ENCODE assay signal across 9 mouse cellular contexts in the genomic region with DNA sequence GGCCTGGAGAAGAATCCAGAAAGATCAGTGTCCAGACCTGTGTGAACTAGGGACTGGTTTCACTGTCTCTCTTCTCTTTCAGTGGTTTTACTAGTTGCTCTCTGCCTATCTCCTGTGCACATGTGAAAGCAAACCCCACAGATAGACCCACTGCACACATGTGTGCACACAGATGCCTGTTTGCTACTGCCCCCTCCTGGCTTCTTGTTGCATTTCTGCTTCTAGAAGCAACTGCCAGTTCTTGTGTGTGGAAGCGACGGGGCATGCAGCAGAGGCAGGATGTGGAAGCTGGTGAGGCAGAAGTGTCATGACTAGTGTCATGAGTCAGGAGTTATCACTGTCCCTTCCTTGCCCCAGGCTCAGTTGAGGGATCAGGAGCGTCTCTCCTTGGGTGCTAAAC. TPM values are rescaled to one million over a fixed set of nuclear protein-coding genes. Genes with fewer than 3 reads are reported as not detected.
DNase-seq lines count a peak whose midpoint lies in the region; ATAC-seq and TF ChIP-seq lines count a peak whose summit lies in the region.
"Had no signal": no experiment of that assay in that cellular context is flagged by ENCODE, and none has a peak within 500 bp of the region (broad histone marks: within the 10 kb centered on the region; RNA-seq: fewer than 3 reads in every experiment).

No protein-coding gene starts in this region.

- peaks cover 36% of the 10 kb centered on the region for H3K36me3 ChIP-seq in midbrain, embryonic 14.5 days (ENCODE audit: control insufficient read depth, insufficient read depth, low read length)
- no peaks in the 10 kb centered on the region for H3K36me3 ChIP-seq in midbrain, embryonic 15.5 days (replicated peaks)
- no peaks in the 10 kb centered on the region for H3K36me3 ChIP-seq in liver, adult 2 months (ENCODE audit: control insufficient read depth, insufficient read depth, low read length)

- ATAC-seq in frontal cortex, adult (ENCODE audit: low TSS enrichment), result peak; percentile 66
- no peak for ATAC-seq in midbrain, embryonic 14.5 days (ENCODE audit: low FRiP score, low TSS enrichment)
- no peak for ATAC-seq in midbrain, embryonic 15.5 days (replicated peaks)

- no peak overlapping the region for H3K9ac ChIP-seq in midbrain, embryonic 14.5 days (replicated peaks; ENCODE audit: low read length)
- H3K9ac ChIP-seq in midbrain, embryonic 15.5 days, result no peak overlapping the region
- H3K9ac ChIP-seq in liver, adult 2 months (ENCODE audit: low read depth, low read length), result no peak overlapping the region
- H3K9ac ChIP-seq: midbrain, embryonic 12.5 days had no signal

- no peak overlapping the region for H3K4me3 ChIP-seq in midbrain, embryonic 14.5 days (replicated peaks; ENCODE audit: low read depth, low read length)
- no peak overlapping the region for H3K4me3 ChIP-seq in midbrain, embryonic 15.5 days
- no peak overlapping the region for H3K4me3 ChIP-seq in liver, adult 2 months (ENCODE audit: insufficient read depth, low read depth, low read length)
- H3K4me3 ChIP-seq: midbrain, embryonic 12.5 days had no signal

- TF ChIP-seq POLR2A in liver, adult 2 months (IDR thresholded peaks at IDR 0.05; ENCODE audit: extremely low read depth, insufficient read depth, low read length), result no peak

- no peak for DNase-seq in frontal cortex, postnatal 10 days (ENCODE audit: low spot score in 2 of 2)
- DNase-seq in midbrain, embryonic 14.5 days, result peak; percentile 65
- peak; percentile 64 for DNase-seq in c-Kit-positive CD71-positive TER-119-negative erythroid progenitor cells, embryonic 14.5 days (ENCODE audit: low read depth)
- DNase-seq in liver, adult 2 months (ENCODE audit: extremely low read depth, low read depth, low spot score), result peak; percentile 45
- peak; percentile 74 to 88 for DNase-seq in spleen, postnatal 4 days (ENCODE audit: low spot score in 2 of 2)
- DNase-seq in layer of hippocampus, adult 8-10 months (ENCODE audit: low spot score in 2 of 2), result no peak

- no peak overlapping the region for H3K4me2 ChIP-seq in midbrain, embryonic 14.5 days (ENCODE audit: low read length)
- no peak overlapping the region for H3K4me2 ChIP-seq in midbrain, embryonic 15.5 days
- H3K4me2 ChIP-seq: midbrain, embryonic 12.5 days had no signal

- TF ChIP-seq CTCF in liver, adult 2 months (IDR thresholded peaks at IDR 0.05; ENCODE audit: low read depth, low read length), result peak; percentile 67

- no peaks in the 10 kb centered on the region for H3K27me3 ChIP-seq in midbrain, embryonic 14.5 days (ENCODE audit: control insufficient read depth, insufficient read depth, low read length)
- no peaks in the 10 kb centered on the region for H3K27me3 ChIP-seq in midbrain, embryonic 15.5 days (replicated peaks)
- no peaks in the 10 kb centered on the region for H3K27me3 ChIP-seq in liver, adult 2 months (ENCODE audit: control insufficient read depth, insufficient read depth, low read length)
- H3K27me3 ChIP-seq: midbrain, embryonic 12.5 days had no signal

- H3K27ac ChIP-seq in midbrain, embryonic 14.5 days (replicated peaks; ENCODE audit: low read depth, low read length), result no peak overlapping the region
- no peak overlapping the region for H3K27ac ChIP-seq in midbrain, embryonic 15.5 days
- no peak overlapping the region for H3K27ac ChIP-seq in liver, adult 2 months (replicated peaks; ENCODE audit: insufficient read depth, low read depth, low read length)
- H3K27ac ChIP-seq: midbrain, embryonic 12.5 days had no signal

- 64% methylated on average over 3 of the region's 3 CpGs for WGBS in midbrain, embryonic 14.5 days
- 69% methylated on average over 3 of the region's 3 CpGs for WGBS in midbrain, embryonic 15.5 days
- 34% methylated on average over 3 of the region's 3 CpGs for WGBS in liver, adult 2 months

- H3K4me1 ChIP-seq in midbrain, embryonic 14.5 days (ENCODE audit: control insufficient read depth, insufficient read depth, low read length), result no peaks in the 10 kb centered on the region
- H3K4me1 ChIP-seq in midbrain, embryonic 15.5 days, result no peaks in the 10 kb centered on the region
- H3K4me1 ChIP-seq in liver, adult 2 months (ENCODE audit: control insufficient read depth, insufficient read depth, low read length), result no peaks in the 10 kb centered on the region
- H3K4me1 ChIP-seq: midbrain, embryonic 12.5 days had no signal

- H3K9me3 ChIP-seq in midbrain, embryonic 14.5 days (ENCODE audit: control insufficient read depth, low read length), result no peaks in the 10 kb centered on the region
- no peaks in the 10 kb centered on the region for H3K9me3 ChIP-seq in midbrain, embryonic 15.5 days
- H3K9me3 ChIP-seq: midbrain, embryonic 12.5 days had no signal

- no peaks in the 10 kb centered on the region for H3K79me2 ChIP-seq in liver, adult 2 months (ENCODE audit: control insufficient read depth, insufficient read depth, low read length)

RNA-seq across cellular contexts. Expression of a gene that starts 9.6 kb away (rescaled TPM):
- polyA plus RNA-seq in midbrain, embryonic 14.5 days (2014; fragmentation: Nextera tagmentation; extraction: Ambion mirVana), result not detected in 2 replicates
- polyA plus RNA-seq in midbrain, embryonic 15.5 days (2015; fragmentation: Nextera tagmentation; extraction: Ambion mirVana), result not detected in 2 replicates
- total RNA-seq in liver, adult 2 months (2014; rRNA removed), result 27.0 and 55.0 TPM in 2 replicates
- 66.8 and 86.8 TPM in 2 replicates for polyA plus RNA-seq in liver, adult 2 months (2012; rRNA removed)
- not detected for total RNA-seq in layer of hippocampus, adult 8-10 months (2022)
- polyA plus RNA-seq: midbrain, embryonic 12.5 days had no signal

RNA-seq across cellular contexts. Expression of a gene that starts 15.9 kb away (rescaled TPM):
- not detected in 2 replicates for polyA plus RNA-seq in midbrain, embryonic 14.5 days (2014; fragmentation: Nextera tagmentation; extraction: Ambion mirVana)
- not detected in 2 replicates for polyA plus RNA-seq in midbrain, embryonic 15.5 days (2015; fragmentation: Nextera tagmentation; extraction: Ambion mirVana)
- 1.1 and 14.1 TPM in 2 replicates for total RNA-seq in liver, adult 2 months (2014; rRNA removed)
- 7.3 and 11.4 TPM in 2 replicates for polyA plus RNA-seq in liver, adult 2 months (2012; rRNA removed)
- not detected for total RNA-seq in layer of hippocampus, adult 8-10 months (2022)
- polyA plus RNA-seq: midbrain, embryonic 12.5 days had no signal

RNA-seq across cellular contexts. Expression of a gene that starts 27.5 kb away (rescaled TPM):
- not detected in 2 replicates for polyA plus RNA-seq in midbrain, embryonic 14.5 days (2014; fragmentation: Nextera tagmentation; extraction: Ambion mirVana)
- not detected in 2 replicates for polyA plus RNA-seq in midbrain, embryonic 15.5 days (2015; fragmentation: Nextera tagmentation; extraction: Ambion mirVana)
- total RNA-seq in liver, adult 2 months (2014; rRNA removed), result 1,235 and 2,595 TPM in 2 replicates
- polyA plus RNA-seq in liver, adult 2 months (2012; rRNA removed), result 676 and 691 TPM in 2 replicates
- total RNA-seq in layer of hippocampus, adult 8-10 months (2022), result not detected
- polyA plus RNA-seq: midbrain, embryonic 12.5 days had no signal

RNA-seq across cellular contexts. Expression of a gene that starts 31.3 kb away (rescaled TPM):
- polyA plus RNA-seq in midbrain, embryonic 14.5 days (2014; fragmentation: Nextera tagmentation; extraction: Ambion mirVana), result 3.0 and 6.1 TPM in 2 replicates
- polyA plus RNA-seq in midbrain, embryonic 15.5 days (2015; fragmentation: Nextera tagmentation; extraction: Ambion mirVana), result 7.0 and 7.7 TPM in 2 replicates
- 1.0 and 1.4 TPM in 2 replicates for total RNA-seq in liver, adult 2 months (2014; rRNA removed)
- 1.1 and 1.6 TPM in 2 replicates for polyA plus RNA-seq in liver, adult 2 months (2012; rRNA removed)
- total RNA-seq in layer of hippocampus, adult 8-10 months (2022), result 1 to 10 TPM; 3.0 to 7.6 (median 5.2) TPM

Comparison
In these comparisons a context has a peak if more than half of its experiments do, and no peak if none do; other contexts are left out.
1. DNase-seq: peak in midbrain, embryonic 14.5 days (single experiment), c-Kit-positive CD71-positive TER-119-negative erythroid progenitor cells, embryonic 14.5 days (single experiment), liver, adult 2 months (single experiment) and spleen, postnatal 4 days (2 of 2); none in frontal cortex, postnatal 10 days (0 of 2) and layer of hippocampus, adult 8-10 months (0 of 2).
2. RNA of a gene that starts 9.6 kb away (polyA plus RNA-seq): 66.8 to 86.8 TPM in liver, adult 2 months; not detected in midbrain, embryonic 14.5 days and not detected in midbrain, embryonic 15.5 days; every median in the first group is over 10 times any median in the second.
3. RNA of a gene that starts 27.5 kb away (polyA plus RNA-seq): 676 to 691 TPM in liver, adult 2 months; not detected in midbrain, embryonic 14.5 days and not detected in midbrain, embryonic 15.5 days; every median in the first group is over 100 times any median in the second.